Mouse (Mus musculus) stomach, embryonic 16.5 days (tissue): Measurements from ENCODE around the gene Galnt17. TPM values are rescaled to one million over a fixed set of nuclear protein-coding genes. Genes with fewer than 3 reads are reported as not detected.

Source experiments
- ATAC-seq: fragments of 200-750 bp; cut with Nextera tagmentation; 2 replicates; pipeline ENCODE4 v1.8.0; 2017; ENCODE audit warnings: moderate number of reproducible peaks, moderate TSS enrichment; ENCODE audit not compliant: insufficient read depth, low FRiP score
- H3K27ac ChIP-seq: fragments of 300-500 bp; sonication (generic); 2 replicates; pipeline ENCODE4 v1.5.1; 2014; ENCODE audit warnings: low read length
- H3K27me3 ChIP-seq: fragments of 300-500 bp; sonication (generic); 2 replicates; pipeline ENCODE4 v1.6.1; 2014; ENCODE audit warnings: low read length, control low read depth, mixed read lengths; ENCODE audit not compliant: control insufficient read depth, insufficient read depth
- H3K36me3 ChIP-seq: fragments of 300-500 bp; sonication (generic); 2 replicates; pipeline ENCODE4 v1.6.1; 2014; ENCODE audit warnings: low read length; ENCODE audit not compliant: control insufficient read depth, insufficient read depth
- H3K4me1 ChIP-seq: fragments of 300-500 bp; sonication (generic); 2 replicates; pipeline ENCODE4 v1.6.1; 2014; ENCODE audit warnings: low read length, control low read depth, mixed read lengths; ENCODE audit not compliant: control insufficient read depth, insufficient read depth
- H3K4me2 ChIP-seq: fragments of 300-500 bp; sonication (generic); 2 replicates; pipeline ENCODE4 v1.6.1; 2014; ENCODE audit warnings: low read depth, low read length, mixed read lengths
- H3K4me3 ChIP-seq: fragments of 300-500 bp; sonication (generic); replicated peaks from 2 replicates; pipeline ENCODE4 v1.5.1; 2014; ENCODE audit warnings: mild to moderate bottlenecking, low read length
- H3K9ac ChIP-seq: fragments of 300-500 bp; sonication (generic); 2 replicates; pipeline ENCODE4 v1.6.1; 2014; ENCODE audit warnings: low read length
- H3K9me3 ChIP-seq: fragments of 300-500 bp; sonication (generic); replicated peaks from 2 replicates; pipeline ENCODE4 v1.6.1; 2016; ENCODE audit warnings: low read length, control low read depth; ENCODE audit not compliant: control insufficient read depth
- WGBS: fragments of 180-500 bp; shearing (Covaris S2); extraction: QIAGEN DNeasy Blood & Tissue Kit; methylation state at CpG from one replicate; pipeline ENCODE4 v1.1.7; 2014; 5-methylcytosine and 5-hydroxymethylcytosine counted together
- polyA plus RNA-seq: library from polyadenylated mRNA; unstranded; fragments of >200 nt; fragmentation: Nextera tagmentation; extraction: Ambion mirVana; gene quantifications from 2 replicates; pipeline ENCODE4 v1.2.1, GENCODE M21; 2015

The Galnt17 gene
- polyA plus RNA-seq, 1 experiment from 2014 or later: 1.3 TPM

DNA sequence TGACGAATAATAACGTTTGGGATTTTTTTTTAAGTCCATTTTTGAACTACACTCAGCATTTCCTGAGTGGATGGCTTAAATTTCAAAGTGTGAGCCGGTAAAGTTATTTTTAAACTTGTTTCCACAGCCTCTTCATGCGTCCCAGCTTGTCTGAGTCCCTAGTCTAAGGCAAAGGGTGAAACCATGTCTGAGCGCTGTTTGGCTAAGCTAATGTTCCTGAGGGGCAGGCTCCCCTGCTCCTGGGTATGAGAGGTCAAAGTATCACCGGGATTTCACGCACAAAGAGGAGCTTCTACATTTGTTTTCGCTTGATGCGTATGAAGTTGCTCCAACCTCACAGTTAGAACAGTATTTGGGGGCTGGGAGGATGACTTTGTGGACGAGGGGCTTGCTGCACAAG lies 78.6 kb downstream of the Galnt17 start:
- Histone ChIP-seq H3K27ac (no peak overlapping the region), H3K9ac (no peak overlapping the region), H3K4me2 (no peak overlapping the region), H3K4me3 (no peak overlapping the region), H3K36me3 (no peaks in the 10 kb centered on the region), H3K9me3 (no peaks in the 10 kb centered on the region), H3K27me3 (no peaks in the 10 kb centered on the region), H3K4me1 (no peaks in the 10 kb centered on the region)
- 60% methylated on average over 10 of the region's 10 CpGs for WGBS
- ATAC-seq: no peak

DNA sequence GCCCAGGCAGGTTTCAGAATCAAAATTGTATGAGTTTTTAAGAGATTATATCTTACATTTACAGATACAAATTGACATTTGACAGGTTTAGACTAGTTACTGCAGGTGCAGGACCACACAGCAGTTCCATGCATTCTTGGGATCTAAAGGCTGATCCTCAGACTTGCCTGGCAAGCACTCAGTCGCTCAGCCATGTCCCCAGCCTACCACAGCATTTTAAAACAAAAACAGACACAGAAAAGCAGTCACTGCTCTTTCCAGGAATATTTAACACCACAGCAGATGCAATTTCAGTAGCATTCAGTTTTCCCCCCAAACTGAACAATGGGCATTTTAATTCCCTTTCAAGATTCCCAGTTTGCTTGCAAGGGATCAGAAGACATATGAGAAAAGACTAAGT lies 84.9 kb downstream of the Galnt17 start:
- no peaks in the 10 kb centered on the region for H3K27me3 ChIP-seq
- no peak overlapping the region for H3K4me2 ChIP-seq
- no peak overlapping the region for H3K9ac ChIP-seq
- H3K9me3 ChIP-seq: no peaks in the 10 kb centered on the region
- H3K4me1 ChIP-seq: no peaks in the 10 kb centered on the region
- no peaks in the 10 kb centered on the region for H3K36me3 ChIP-seq
- 65% methylated on average over 1 of the region's 1 CpGs for WGBS
- no peak overlapping the region for H3K27ac ChIP-seq
- no peak for ATAC-seq
- no peak overlapping the region for H3K4me3 ChIP-seq

DNA sequence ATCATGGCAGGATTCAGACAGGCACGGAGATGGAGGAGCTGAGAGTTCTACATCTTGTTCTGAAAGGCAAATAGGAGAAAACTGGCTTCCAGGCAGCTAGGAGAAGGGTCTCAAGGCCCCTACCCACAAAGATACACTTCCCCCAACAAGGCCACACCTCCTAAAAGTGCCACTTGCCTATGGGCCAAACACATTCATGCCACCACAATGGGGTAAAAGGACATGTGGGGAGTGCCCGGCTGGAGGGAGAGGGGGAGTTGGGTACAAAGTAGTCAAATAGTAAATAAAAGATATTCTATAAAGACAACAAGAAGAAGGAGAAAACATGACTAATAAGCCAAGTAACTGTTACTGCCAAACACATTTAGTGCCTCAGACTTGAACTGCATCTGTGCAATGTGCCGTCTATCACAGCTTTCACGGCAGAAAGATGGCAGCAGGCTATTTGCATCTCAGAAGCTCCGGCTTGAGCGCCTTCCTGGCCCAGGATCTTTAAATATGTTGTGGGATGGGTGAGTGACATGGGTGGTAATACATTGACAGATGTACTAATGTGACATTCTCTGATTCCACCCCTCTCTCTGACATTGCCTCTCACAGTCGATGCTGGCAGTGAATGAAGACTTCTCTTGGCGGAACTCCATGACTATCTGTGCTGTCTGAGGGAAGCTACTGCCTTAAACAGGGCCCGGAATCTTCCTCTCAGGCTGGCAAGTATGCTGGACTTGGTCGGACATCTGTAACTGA lies 85.6 kb downstream of the Galnt17 start:
- Histone ChIP-seq H3K4me2 (no peak overlapping the region), H3K9ac (no peak overlapping the region), H3K4me1 (no peaks in the 10 kb centered on the region), H3K4me3 (no peak overlapping the region), H3K27ac (no peak overlapping the region), H3K27me3 (no peaks in the 10 kb centered on the region), H3K36me3 (no peaks in the 10 kb centered on the region), H3K9me3 (no peaks in the 10 kb centered on the region)
- ATAC-seq: no peak
- WGBS: 88% methylated on average over 10 of the region's 10 CpGs

- 86% methylated on average over 3 of the region's 3 CpGs for WGBS
- Histone ChIP-seq H3K4me3 (no peak overlapping the region), H3K4me1 (no peaks in the 10 kb centered on the region), H3K9ac (no peak overlapping the region), H3K9me3 (no peaks in the 10 kb centered on the region), H3K27me3 (no peaks in the 10 kb centered on the region), H3K4me2 (no peak overlapping the region), H3K36me3 (no peaks in the 10 kb centered on the region), H3K27ac (no peak overlapping the region)
- no peak for ATAC-seq
Observed at GRCm38 (mm10) chr5:131218221-131218620, 90.1 kb downstream of the Galnt17 start.

DNA sequence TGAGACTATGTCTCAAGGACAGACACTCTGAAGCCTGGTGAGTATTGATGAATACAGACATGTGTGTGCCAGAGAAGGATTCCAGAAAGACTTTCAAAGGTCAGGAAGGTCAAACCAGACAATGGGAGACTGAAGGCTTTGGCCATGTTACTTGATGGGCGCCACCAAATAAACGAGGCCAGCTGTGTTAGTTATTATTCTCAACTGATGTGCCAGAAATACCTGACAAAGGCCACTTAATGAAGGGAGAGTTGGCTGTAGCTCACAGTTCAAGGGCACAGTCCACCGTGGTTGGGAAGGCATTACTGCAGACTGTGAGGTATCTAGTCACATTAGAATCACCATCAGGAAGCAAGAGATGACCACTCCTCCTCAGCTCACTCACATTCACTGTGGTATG lies 96.7 kb downstream of the Galnt17 start:
- H3K4me2 ChIP-seq: no peak overlapping the region
- H3K9ac ChIP-seq: no peak overlapping the region
- no peaks in the 10 kb centered on the region for H3K27me3 ChIP-seq
- no peaks in the 10 kb centered on the region for H3K36me3 ChIP-seq
- H3K4me3 ChIP-seq: no peak overlapping the region
- no peak overlapping the region for H3K27ac ChIP-seq
- no peaks in the 10 kb centered on the region for H3K9me3 ChIP-seq
- 69% methylated on average over 3 of the region's 3 CpGs for WGBS
- no peaks in the 10 kb centered on the region for H3K4me1 ChIP-seq
- ATAC-seq: no peak

DNA sequence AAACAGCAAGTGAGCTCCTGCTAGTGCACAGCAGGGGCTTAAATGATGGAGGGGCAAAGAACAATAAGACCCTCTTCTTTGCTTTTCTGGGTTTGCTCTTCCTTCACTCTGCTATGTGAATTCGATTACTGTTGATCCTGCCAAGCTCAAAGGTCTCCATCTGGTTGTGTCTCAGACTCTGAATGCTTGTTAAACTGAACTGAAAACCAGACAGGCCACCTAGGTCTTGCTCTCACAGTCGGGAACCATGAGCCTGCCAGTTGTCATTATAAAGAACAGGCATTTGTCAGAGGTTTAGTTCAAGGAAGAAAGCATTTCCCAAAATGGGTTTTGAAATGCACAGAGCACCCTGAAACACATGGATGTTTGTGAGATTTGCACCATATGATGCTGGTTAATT lies 107.2 kb downstream of the Galnt17 start:
- H3K9me3 ChIP-seq: no peaks in the 10 kb centered on the region
- H3K9ac ChIP-seq: no peak overlapping the region
- 59% methylated on average over 2 of the region's 2 CpGs for WGBS
- no peak overlapping the region for H3K27ac ChIP-seq
- no peaks in the 10 kb centered on the region for H3K4me1 ChIP-seq
- H3K36me3 ChIP-seq: no peaks in the 10 kb centered on the region
- no peak for ATAC-seq
- H3K4me2 ChIP-seq: no peak overlapping the region
- H3K27me3 ChIP-seq: no peaks in the 10 kb centered on the region
- no peak overlapping the region for H3K4me3 ChIP-seq

DNA sequence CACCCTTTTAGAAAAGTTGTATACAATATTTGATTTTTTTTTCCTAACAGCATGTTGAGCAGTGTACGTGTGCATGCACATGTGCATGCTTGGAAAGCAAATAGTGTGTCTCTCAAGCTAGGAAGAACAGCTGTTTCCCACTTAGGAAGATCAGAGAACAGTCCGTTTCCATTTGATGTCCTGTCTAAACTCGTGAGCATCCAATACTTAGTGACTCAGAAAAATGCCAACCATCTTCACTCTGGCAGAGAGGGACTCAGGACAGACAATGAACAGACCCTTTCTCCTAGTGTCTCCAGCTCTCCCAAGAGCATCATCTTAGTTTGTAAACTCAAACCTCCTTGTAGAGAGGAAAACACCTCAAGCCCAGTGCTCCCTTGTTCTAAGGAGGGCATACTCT lies 116.0 kb downstream of the Galnt17 start:
- WGBS: 59% methylated on average over 3 of the region's 3 CpGs
- Histone ChIP-seq H3K36me3 (no peaks in the 10 kb centered on the region), H3K27me3 (no peaks in the 10 kb centered on the region), H3K9me3 (no peaks in the 10 kb centered on the region), H3K9ac (no peak overlapping the region), H3K4me3 (no peak overlapping the region), H3K4me2 (no peak overlapping the region), H3K4me1 (no peaks in the 10 kb centered on the region), H3K27ac (no peak overlapping the region)
- ATAC-seq: no peak

GRCm38 (mm10) chr5:131184566-131184965 lies 123.7 kb downstream of the Galnt17 start:
- Histone ChIP-seq H3K4me1 (no peaks in the 10 kb centered on the region), H3K9me3 (no peaks in the 10 kb centered on the region), H3K36me3 (no peaks in the 10 kb centered on the region), H3K9ac (no peak overlapping the region), H3K27ac (no peak overlapping the region), H3K27me3 (no peaks in the 10 kb centered on the region), H3K4me2 (no peak overlapping the region), H3K4me3 (no peak overlapping the region)
- no peak for ATAC-seq

DNA sequence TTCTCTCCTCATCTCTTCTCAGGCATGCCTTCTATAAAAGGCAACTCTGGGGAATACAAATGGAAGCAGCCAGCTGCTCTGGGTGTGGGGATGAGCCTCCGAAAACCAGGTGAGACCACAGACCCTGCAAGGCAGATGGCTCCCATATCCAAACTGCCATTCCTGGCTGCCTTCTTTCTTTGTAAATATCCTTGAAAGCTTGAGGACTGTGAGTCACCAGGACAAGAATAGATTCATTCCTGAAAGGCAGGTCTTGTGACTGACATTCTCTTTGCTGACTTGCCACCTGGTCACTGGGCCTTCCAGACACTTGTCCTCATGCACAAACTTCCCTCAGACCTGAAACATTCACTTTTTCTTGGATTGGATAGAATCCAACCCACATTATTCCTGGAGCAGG lies 127.1 kb downstream of the Galnt17 start:
- Histone ChIP-seq H3K27ac (no peak overlapping the region), H3K9ac (no peak overlapping the region), H3K4me3 (no peak overlapping the region), H3K27me3 (no peaks in the 10 kb centered on the region), H3K4me1 (no peaks in the 10 kb centered on the region), H3K36me3 (no peaks in the 10 kb centered on the region), H3K4me2 (no peak overlapping the region), H3K9me3 (no peaks in the 10 kb centered on the region)
- ATAC-seq: no peak
- 67% methylated on average over 1 of the region's 1 CpGs for WGBS
